ENCODE assay signal across 24 mouse cellular contexts in the genomic region with DNA sequence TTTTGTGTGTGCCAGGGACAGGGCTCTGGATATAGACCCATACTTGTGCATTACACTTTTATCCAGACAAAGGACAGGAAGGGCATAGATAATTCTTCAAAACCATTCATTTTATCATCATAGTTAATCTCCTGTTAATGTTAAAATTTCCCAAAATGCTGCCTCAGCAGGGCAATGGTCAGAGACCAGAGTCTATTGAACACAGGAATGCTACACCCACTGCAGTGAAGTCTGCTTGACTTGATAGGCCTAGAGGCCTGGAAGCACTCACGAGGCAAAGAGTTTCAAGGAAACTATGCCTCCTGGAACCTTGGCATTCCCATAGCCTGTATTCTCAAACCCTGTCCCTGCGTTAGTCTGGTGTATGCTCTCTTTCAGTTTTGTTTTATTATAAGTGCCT.
"Had no signal": no experiment of that assay in that cellular context is flagged by ENCODE, and none has a peak within 500 bp of the region (broad histone marks: within the 10 kb centered on the region; RNA-seq: fewer than 3 reads in every experiment).

No protein-coding gene starts in this region.

- H3K9me3 ChIP-seq: forebrain, embryonic 15.5 days; heart, embryonic 15.5 days; hindbrain, embryonic 13.5 days; hindbrain, embryonic 15.5 days; limb, embryonic 10.5 days; liver, embryonic 13.5 days; liver, embryonic 15.5 days had no signal

- DNase-seq: forebrain, postnatal 0 days; gastrocnemius, postnatal 14 days; gastrocnemius, postnatal 36 days; heart, adult 11 months; heart, adult 2 months; heart, postnatal 14 days; heart, postnatal 36 days; liver; liver, embryonic 13.5 days; liver, postnatal 0 days had no signal

- H3K4me2 ChIP-seq: forebrain, embryonic 15.5 days; heart, embryonic 11.5 days; heart, embryonic 13.5 days; heart, embryonic 15.5 days; hindbrain, embryonic 13.5 days; hindbrain, embryonic 15.5 days; limb, embryonic 12.5 days; liver, embryonic 13.5 days; liver, embryonic 15.5 days had no signal

- H3K4me3 ChIP-seq: forebrain, embryonic 15.5 days; heart, adult 2 months; heart, embryonic 13.5 days; heart, embryonic 15.5 days; hindbrain, embryonic 13.5 days; hindbrain, embryonic 15.5 days; layer of hippocampus, adult 2 months; left cerebral cortex, adult 2 months; limb, embryonic 10.5 days; limb, embryonic 12.5 days; liver, embryonic 13.5 days; liver, embryonic 15.5 days had no signal

- H3K27me3 ChIP-seq: forebrain, embryonic 15.5 days; heart, embryonic 13.5 days; heart, embryonic 15.5 days; hindbrain, embryonic 13.5 days; hindbrain, embryonic 15.5 days; limb, embryonic 12.5 days; liver, embryonic 13.5 days; liver, embryonic 15.5 days had no signal

- H3K27ac ChIP-seq: forebrain, embryonic 15.5 days; heart, adult 2 months; heart, embryonic 13.5 days; heart, embryonic 15.5 days; hindbrain, embryonic 13.5 days; hindbrain, embryonic 15.5 days; hindbrain, postnatal 0 days; kidney, postnatal 0 days; layer of hippocampus, adult 2 months; left cerebral cortex, adult 2 months; limb, embryonic 10.5 days; limb, embryonic 12.5 days; liver, embryonic 13.5 days; liver, embryonic 15.5 days had no signal

- ATAC-seq: forebrain, embryonic 15.5 days; forebrain, postnatal 0 days; hindbrain, postnatal 0 days; intestine, embryonic 16.5 days; liver, postnatal 0 days had no signal

- H3K36me3 ChIP-seq: forebrain, embryonic 15.5 days; heart, embryonic 13.5 days; heart, embryonic 15.5 days; hindbrain, embryonic 13.5 days; hindbrain, embryonic 15.5 days; limb, embryonic 10.5 days; limb, embryonic 12.5 days; liver, embryonic 13.5 days; liver, embryonic 15.5 days had no signal

- H3K4me1 ChIP-seq: forebrain, embryonic 15.5 days; heart, embryonic 13.5 days; hindbrain, embryonic 15.5 days had no signal

- H3K9ac ChIP-seq: forebrain, embryonic 15.5 days; forebrain, postnatal 0 days; heart, embryonic 13.5 days; heart, embryonic 15.5 days; hindbrain, embryonic 13.5 days; hindbrain, embryonic 15.5 days; limb, embryonic 12.5 days; liver, embryonic 13.5 days; liver, embryonic 15.5 days; liver, postnatal 0 days had no signal
